Mouse (Mus musculus) Muller cell, postnatal 12 days (primary cell): ENCODE data around the gene Tmem235.

Source experiments
- DNase-seq: peaks from one replicate; pipeline ENCODE4 v3.0.0-alpha.2; 2015; ENCODE audit errors: inconsistent ontology term

Gene Tmem235

DNA sequence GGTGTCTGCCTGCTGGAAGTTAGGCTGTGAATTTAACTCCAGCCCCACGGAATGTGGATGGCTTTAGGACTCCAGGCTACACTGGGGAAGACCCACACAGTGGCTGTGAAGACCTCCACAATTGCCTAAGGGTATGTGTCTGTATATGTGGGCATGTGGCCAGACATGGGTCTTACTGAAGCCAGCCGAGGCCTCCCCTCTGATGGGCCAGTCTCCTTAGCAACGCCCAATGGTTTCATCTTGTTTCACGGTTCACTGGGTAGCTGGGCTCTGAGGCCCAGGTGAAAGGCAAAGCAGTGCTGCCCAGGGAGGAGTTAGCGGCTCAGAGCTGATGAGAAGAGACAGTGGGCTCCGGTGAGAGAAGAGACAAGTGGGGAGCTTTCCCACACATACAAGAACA, 5.4 kb downstream of the Tmem235 start:
- DNase-seq, result no peak

DNA sequence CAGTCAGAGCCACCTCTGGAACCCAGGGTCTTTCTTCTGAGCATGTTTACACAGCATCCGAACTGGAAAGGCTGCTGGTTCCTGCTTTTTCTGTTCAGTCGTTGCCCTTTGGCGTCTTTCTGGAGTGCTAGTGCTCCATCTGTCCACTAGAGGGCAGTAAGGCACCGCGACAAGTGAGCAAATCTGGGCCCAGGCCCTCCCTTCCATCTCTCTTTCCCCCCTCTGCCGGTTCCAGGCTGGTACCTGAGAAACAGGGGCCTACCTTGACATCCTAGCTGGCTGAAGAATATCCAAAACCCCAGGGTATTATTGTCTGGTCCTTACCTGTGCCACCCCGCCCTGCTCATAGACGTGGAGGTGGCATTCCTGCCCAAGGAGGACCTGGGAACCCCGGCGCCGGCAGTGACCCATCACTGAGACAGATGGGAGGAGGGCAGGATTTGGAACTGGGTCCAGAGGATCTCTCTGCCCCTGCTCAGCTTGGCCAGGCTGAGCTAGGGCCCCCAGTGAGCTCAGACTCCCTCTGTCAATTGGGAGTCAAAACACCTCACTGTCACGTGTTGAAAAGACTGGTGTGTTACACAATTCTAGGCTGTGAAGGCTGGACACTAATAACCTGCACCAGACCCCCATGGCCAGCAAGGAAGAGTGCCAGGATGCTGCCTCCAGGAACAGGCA, 10.3 kb downstream of the Tmem235 start:
- peak; percentile 63 for DNase-seq

DNA sequence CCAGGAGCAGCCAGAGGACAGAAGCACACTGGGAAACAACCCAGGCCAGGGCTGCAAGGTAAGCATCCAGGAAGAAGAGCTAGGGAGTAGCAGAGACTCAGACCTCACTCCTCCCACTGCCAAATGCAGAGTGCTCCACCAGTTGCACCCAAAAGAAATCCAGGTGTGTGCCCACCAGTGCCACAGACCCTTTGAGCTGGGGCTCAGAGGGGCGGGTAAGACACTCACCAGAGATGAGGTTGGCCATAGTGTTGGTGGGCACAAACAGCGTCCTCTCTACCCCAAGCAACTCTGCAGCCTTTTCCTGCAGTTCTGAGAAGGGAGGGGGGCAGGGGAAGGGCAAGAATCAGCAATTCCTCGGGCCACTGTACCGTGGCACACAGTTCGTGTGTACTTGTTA, 10.8 kb downstream of the Tmem235 start:
- DNase-seq, result no peak

DNA sequence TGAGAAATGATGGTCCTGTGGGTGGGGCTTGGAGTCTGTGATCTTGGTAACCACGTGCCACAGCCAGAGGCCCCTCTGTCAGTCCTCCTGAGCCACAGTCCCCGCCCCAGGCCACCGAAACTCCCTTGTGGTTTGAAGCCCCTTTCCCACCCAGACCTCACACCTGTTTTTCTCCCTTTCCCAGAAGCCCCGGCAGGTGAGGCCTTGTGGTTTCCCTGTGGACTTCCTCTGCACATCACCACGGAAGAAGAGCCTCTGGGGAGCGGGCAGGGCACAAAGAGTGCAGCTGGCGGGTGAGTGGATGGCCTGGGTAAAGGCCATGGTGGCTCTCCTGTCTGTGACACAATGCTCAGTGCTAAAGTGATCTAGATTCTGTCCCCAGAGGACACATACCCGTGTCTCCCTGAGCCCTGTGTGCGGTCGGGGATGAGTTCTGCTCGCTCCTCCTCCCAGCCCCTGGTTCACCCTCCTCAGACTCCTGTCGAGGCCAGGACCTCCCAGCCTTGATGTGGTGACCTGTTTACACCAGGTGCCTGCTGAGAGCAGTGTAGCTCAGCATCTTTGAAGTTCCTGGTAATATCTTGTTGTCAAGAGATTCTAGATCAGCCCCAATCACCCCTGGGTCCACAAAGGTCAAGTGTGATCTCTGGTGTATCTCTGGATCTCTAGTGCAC, 11.5 kb downstream of the Tmem235 start:
- DNase-seq, result no peak

DNA sequence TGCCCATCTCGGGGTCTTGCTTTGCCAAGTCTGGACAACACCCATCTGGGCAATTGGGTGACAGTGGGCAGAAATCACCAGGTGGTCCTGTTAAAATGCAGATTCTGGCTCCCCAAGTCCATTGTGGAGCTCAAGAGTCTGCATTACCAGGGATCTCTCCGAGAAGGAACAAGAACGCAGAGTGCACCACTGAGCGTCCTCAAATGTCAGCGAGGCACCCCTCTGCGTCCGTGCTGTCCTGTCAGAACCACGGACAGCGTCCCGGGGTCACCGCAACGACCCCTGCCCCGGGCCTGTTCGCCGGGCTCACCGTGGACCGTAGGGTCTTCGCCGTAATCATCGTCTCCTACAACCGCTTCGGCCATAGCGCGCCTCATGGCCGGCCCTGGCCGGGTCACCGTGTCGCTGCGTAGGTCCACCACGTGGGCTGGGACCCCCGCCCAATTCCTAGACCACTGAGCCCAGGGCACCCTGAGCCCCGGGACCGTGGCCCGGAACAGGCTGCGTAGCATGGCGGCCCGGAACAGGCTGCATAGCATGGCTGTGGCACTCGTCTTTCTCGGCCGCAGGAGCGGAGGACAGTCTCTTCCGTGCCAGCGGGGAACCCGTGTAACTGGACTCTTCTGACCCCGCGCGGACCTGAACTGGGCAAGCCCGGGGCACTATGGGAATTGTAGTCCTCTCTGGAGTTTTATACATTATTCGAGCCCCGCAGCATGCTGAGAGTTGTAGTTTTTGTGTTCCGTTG, 12.5 kb downstream of the Tmem235 start, which contains the start of gene Tha1:
TSS of gene Tha1 (minus strand) at position 621 of the 748 bp plus-strand sequence.
- peak; percentile 78 for DNase-seq

DNA sequence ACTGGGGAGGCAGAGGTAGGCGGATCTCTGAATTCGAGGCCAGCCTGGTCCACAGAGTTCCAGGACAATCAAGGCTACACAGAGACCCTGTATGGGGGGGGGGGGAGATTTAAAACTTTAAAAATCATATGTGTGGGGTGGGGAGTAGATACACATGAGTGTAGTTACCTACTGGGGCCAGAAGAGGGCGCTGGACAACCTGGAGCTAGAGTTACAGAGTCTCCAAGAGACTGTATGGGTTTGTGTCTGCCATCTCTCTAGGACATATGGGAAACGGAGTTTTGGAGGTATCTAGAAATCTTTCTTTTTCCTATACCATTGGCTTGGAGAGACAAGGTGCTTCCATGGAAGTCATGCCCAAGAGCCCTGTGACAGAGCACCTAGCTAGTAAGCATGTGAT, 13.9 kb downstream of the Tmem235 start:
- no peak for DNase-seq

DNA sequence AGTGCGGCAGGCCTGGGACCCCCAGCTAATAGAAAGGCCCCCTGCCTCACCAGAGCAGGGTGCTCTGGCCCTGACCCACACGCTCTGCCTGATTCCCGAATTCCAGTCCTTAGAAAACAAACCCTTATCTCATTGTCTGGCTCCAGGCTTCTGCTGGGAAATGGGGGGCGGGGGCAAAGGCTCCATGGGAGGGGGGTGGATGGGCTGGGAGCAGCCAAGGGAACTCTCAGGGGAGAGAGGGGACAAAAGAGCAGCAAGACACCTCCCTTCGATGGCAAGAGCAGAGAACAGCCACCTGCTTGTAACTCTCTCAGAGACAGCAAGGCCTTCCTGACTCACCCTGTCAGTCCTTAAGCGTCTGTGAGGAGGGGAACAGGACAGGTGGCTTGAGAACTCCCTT, 15.1 kb downstream of the Tmem235 start:
- DNase-seq, result no peak

DNA sequence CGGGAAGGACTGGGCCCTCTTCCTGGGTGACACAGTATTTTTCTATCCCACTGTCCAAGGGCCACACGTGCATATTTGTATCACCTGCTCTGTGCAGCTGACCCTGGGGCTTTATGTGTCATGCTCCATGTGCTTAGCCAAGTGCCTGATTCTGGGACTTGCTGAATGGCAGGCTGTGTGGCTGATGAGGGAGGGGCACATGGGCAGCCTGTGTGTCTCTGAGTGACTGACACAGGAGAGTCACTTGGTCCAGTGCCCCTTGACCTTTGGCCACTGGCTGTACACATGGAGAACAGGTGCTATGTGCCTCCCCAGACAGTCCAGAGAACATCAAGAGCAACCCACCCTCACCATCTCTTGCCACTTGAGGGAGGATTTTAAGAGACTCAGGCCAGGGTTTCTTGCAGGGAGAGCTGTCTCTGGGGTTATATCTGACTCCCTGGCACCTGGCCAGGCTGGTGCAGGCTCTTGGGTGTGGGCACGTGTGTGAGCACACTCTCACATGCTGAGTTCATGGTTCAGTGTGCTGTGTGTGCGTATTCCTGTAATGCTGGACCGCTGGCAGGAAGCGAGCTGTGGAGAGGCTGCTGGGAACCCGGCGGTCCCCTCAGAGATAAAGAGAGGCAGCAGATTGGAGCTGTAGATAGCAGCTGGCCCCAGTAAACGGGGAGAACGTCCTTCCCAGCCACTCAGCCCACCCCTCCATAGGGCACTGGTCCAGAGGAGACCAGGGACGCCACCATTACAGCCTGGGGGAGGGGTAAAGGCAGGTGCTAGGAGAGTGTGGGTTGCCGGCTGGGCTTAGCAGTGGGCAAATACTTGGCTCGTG, 17.6 kb downstream of the Tmem235 start:
- no peak for DNase-seq

DNA sequence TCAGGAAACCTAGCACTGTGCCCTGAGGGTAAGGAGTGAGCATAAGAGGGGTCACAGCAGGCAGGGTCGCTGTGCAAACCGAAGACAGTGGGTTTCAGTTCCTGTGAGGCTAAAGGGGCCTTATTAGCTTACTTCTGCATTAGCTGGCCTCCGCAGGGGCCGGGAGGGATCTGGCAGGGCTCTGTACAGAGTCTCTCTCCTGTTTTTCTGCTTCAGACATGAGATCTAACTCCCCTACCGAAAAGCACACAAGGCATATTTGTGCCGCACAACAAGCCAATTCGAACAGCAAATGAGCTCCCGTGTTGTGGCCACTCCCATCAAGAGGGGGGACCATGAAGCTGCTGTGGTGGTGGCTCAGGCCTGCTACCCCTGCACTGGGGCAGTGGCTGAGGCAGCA, 18.3 kb downstream of the Tmem235 start:
- DNase-seq, result no peak

DNA sequence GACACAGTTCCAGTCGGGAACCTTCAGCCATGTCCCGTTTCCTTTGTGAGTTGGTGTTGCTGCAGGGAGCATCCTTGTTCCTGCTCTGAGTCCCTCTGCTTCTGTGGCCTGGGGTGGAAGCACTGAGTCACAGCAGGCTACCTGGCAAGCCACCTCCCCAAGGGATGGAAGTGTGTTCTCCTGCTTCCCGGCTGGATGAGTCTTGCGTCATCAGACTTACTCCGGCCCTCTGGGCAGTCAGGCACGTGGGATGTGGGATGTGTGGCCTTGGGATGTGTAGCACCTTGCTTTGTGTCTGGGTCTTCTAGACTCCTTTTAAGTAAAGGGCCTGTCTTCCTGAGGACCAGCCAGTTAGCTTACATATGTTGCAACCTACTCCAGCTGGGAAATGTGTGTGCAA, 19.1 kb downstream of the Tmem235 start:
- DNase-seq, result no peak

DNA sequence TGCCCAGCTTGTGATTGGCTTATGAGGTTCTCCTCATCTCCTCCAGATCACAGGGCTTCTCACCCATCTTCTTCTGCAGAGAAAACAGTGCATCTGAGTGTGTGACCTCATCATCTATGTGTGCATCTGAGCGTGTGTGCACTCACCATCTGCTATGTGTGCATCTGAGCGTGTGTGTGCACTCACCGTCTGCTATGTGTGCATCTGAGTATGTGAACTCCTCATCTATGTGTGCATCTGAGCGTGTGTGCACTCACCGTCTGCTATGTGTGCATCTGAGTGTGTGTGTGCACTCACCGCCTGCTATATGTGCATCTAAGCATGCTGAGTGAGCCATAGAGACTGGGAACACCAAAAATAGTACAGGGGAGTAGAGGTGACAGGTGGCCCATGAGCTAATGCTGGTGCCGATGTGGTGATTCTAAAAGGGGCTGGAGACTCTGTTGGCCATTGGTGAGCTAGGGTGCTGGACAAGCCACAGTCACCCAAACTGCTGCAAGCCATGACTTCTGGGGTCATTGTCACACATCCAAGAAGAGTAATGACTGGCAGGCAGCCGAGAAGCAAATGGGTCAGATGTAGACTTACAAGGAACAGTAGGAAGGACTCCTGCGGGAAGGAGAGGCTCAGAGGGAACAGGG, 19.9 kb downstream of the Tmem235 start:
- no peak for DNase-seq

DNA sequence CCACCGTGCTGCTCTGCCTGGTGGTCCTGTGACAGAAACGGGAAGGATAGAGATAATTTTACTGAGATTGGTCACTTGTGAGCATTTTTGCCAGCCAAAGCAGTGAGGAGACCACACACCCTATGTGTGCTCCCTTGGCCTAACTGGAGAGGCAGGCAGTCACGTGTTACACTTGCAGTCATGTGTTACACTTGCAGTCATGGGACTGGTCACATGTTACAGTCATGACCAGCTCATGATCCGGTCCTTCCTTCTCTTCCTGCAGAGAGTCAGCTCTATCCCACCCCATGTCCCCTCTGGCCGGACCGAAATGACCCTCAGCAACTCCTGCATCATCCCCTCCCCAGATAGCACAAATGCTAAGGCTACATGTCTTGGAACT, 20.4 kb downstream of the Tmem235 start:
- no peak for DNase-seq

DNA sequence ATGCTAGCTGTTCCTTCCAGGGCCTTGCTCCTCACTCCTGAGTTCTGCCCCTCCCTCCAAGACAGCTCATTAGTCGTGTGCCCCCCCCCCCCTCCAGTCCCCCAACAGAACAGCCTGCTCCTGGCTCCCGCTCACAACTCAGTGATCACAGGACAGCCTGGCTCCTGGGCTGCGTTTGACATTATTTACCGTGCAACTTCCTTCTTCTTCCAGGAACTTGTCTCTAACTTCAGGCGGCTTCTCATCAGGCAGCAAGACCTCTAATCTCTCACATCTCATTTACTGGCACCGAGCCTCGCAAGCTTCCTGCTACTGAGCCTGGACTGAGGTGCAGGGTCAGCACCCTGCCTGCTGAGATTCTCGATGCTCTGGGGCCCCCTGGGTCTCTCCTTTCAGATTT, 21.2 kb downstream of the Tmem235 start:
- DNase-seq, result no peak

DNA sequence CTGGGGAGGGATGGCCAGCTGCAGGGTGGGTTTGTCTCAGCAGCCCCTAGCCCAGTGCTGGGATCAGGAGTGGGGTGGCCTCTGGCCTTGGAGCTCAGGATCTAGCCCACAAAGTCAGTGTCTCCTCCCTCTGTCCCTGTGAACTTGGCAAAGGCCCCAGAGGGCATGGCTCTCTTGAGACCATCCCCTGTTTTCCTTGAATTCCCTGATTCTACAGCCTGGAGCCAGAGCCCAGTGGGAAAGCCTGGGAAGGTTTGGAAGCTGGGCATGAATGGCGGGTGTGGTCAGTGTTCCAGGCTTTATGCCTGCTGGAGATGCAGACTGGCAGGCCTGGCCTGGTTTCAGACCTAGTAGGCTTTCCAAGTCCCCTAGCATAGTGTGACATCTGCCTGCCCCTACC, 21.7 kb downstream of the Tmem235 start:
- DNase-seq, result no peak

DNA sequence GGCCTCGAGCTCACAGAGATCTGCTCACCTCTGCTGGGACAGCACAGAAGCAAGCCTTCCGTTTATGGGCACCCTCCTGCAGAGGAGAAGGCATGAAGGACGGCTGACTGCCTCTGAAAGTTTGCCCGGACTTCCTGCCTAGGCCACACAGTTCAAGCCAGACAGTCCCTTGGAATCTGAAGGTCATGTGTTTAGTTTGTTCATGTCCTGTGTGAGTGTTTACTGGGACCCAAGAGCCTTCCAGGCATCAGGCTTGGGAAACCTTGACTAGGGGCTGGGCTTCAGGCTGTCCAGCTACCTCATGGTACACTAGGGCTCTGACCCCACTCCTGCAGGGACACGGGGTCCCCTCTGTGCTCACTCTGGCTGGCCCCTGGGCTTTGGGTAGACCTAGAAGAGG, 25.4 kb downstream of the Tmem235 start:
- DNase-seq, result no peak

DNA sequence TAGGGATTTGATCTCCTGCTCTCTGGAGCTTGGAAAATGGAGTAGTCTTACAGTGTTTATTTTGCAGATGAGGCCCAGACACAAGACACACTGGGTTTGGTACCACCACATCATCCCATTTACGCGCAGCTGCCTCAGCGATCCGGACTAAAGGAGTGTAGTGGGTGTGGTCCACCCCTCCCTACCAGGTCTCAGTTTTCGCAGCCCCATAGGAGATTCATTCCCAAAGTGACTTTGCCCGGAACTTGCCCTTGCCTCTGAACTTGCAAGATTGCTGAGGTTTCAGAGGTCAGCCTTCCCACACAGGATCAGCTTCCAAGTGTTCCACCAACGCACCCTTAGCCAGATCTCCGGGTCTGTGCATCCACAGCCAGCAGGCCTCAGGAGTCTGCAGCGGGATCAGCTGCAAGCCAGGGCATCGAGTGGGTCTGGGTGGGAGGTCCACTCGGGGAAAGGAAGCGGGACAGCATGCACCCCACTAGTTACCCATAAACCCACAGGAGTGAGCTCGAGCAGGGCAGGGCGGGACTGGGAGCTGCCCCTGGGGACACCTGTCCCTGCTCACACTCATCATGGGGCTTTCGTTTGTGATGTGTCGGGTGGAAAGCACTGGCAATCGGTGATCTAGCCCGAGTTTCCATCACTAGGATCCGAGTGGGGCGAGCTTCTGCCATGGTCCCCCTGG, 27.8 kb downstream of the Tmem235 start:
- DNase-seq, result no peak

DNA sequence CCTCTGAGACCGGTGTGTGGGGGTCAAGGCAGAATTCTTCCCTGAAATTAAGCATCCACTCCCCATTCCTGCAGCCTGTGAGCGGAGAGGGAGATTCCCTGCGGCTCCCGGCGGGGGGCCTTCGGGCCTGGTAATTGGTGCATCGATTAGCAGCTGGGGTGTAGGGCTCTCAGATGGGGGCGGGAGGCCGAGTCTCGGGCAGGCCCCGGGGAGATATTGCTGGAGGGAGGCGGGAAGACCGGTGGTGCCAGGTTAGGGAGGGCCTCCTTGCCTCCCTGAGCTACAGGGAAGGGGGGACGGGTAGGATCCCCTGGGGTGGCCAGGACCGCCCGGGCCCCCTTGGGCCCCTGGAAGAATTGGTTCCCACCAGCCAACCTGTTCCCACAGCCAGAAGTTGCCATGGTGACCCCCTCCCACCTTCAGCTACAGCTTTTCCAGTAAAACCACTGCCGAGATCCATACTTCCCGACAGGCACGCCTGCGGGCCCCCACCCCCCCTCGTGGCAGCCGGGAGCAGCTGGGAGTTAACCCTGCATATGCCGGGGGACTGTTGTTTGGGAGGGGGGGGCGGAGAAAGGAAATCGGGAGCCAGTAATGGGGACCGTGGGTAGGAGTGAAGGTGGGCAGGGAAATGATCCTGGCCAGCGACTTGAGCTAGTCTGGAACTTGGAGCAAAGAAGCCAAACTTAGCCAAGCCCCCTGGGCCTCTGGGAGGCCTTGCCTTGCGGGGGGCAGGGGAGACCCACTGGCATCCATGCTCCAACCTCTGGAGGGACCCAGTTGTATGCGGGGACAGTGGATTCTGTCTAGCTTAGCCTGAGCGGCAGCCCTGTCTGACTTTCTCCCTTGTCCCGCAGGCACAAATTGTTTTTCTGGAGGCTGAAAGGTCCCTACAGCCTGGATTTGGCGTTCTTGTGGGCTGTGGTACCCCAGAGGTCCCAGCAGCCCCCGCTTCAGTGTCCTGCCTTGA, 28.6 kb downstream of the Tmem235 start:
- peak; percentile 30 for DNase-seq

DNA sequence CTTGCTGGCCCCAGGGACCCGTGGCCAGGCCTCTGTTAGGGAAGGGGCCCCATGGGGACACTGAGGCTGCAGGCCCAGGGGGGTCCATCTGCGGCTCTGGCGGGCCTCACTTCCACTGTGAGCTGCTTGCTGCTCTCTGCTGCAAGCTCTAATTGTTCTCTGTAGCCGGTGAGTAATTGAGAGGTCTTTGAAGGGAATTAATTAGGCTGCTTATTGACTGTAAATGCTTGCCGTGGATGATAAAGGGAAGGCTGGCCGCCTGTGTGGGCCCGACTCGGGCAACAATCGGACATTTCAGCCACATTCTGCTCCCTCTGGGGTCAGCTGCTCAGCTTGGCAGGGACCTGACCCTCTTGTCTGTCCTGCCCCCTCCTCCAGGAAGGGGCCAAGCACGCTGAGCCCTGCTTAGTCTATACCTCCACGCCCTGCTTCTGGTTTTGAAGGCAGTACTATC, 29.4 kb downstream of the Tmem235 start:
- peak; percentile 72 for DNase-seq

DNA sequence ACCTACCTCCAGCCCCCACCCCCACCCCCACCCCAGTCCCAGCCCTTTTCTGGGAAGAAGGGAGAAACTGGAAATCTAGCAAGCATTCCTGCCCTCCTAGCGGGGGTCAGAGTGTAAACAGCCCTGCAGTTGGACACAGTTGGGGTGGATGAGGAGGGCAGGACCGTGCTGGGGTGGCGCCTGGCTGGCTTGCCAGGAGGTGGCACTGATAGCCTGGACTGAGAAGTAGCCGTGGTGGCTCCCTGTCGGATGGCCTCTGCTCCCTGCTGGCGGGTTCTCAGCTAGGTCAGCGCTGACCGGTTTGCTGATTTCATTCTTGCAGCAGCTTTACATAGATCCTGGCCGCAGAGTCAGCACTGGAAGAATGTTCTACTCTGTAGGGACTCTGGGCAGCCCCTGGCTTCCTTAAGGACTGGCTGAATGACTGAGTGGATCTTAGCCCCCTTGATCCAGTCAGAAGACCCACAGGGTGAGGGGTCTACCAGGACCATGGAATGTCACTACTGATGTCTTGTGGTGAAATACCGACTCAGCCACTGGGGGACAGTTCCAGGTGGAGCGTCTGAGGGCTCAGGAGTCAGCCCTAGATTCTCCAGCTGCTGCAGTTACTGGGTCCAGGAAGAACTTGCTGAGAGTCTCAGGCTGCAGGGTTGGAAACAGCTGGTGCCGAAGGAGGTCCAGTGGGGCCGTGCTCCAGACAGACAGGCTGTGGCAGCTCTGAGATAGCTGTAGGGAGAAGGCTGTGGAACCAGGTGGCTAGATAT, 30.1 kb downstream of the Tmem235 start:
- DNase-seq, result peak; percentile 67
